Mouse (Mus musculus) neural tube, embryonic 11.5 days (tissue): Measurements from ENCODE around the gene Fadd. TPM values are rescaled to one million over a fixed set of nuclear protein-coding genes. Genes with fewer than 3 reads are reported as not detected.

ENCODE experiments used
- ATAC-seq: fragments of 200-750 bp; cut with Nextera tagmentation; 2 replicates; pipeline ENCODE4 v1.8.0; 2017; ENCODE audit warnings: moderate number of reproducible peaks, mild to moderate bottlenecking, moderate TSS enrichment, moderate library complexity; ENCODE audit not compliant: insufficient read depth, low FRiP score, low TSS enrichment
- DNase-seq: peaks from one replicate; pipeline ENCODE4 v3.0.0-alpha.2; 2015; ENCODE audit warnings: low spot score
- H3K27ac ChIP-seq: fragments of 300-500 bp; sonication (generic); 2 replicates; pipeline ENCODE4 v1.5.1; 2014; ENCODE audit warnings: low read depth, mild to moderate bottlenecking, low read length
- H3K27me3 ChIP-seq: fragments of 300-500 bp; sonication (generic); 2 replicates; pipeline ENCODE4 v1.6.1; 2014; ENCODE audit warnings: mild to moderate bottlenecking, low read length, mixed read lengths; ENCODE audit not compliant: control insufficient read depth, insufficient read depth
- H3K36me3 ChIP-seq: fragments of 300-500 bp; sonication (generic); 2 replicates; pipeline ENCODE4 v1.6.1; 2014; ENCODE audit warnings: mild to moderate bottlenecking, low read length, moderate library complexity, mixed read lengths; ENCODE audit not compliant: control insufficient read depth, insufficient read depth
- H3K4me1 ChIP-seq: fragments of 300-500 bp; sonication (generic); 2 replicates; pipeline ENCODE4 v1.6.1; 2014; ENCODE audit warnings: low read length, mixed read lengths; ENCODE audit not compliant: control insufficient read depth, insufficient read depth
- H3K4me2 ChIP-seq: fragments of 300-500 bp; sonication (generic); 2 replicates; pipeline ENCODE4 v1.6.1; 2014; ENCODE audit warnings: low read depth, mild to moderate bottlenecking, moderate library complexity
- H3K4me3 ChIP-seq: fragments of 300-500 bp; sonication (generic); 2 replicates; pipeline ENCODE4 v1.5.1; 2014; ENCODE audit warnings: low read depth, low read length
- H3K9ac ChIP-seq: fragments of 300-500 bp; sonication (generic); 2 replicates; pipeline ENCODE4 v1.6.1; 2014; ENCODE audit warnings: mild to moderate bottlenecking, low read length
- H3K9me3 ChIP-seq: fragments of 300-500 bp; sonication (generic); 2 replicates; pipeline ENCODE4 v1.6.1; 2016; ENCODE audit warnings: low read length; ENCODE audit not compliant: control insufficient read depth
- WGBS: fragments of 180-500 bp; shearing (Covaris S2); extraction: QIAGEN DNeasy Blood & Tissue Kit; methylation state at CpG from one replicate; pipeline ENCODE4 v1.1.7; 2014; 5-methylcytosine and 5-hydroxymethylcytosine counted together
- polyA plus RNA-seq: library from polyadenylated mRNA; unstranded; fragments of >200 nt; fragmentation: Nextera tagmentation; extraction: Ambion mirVana; gene quantifications from 2 replicates; pipeline ENCODE4 v1.2.1, GENCODE M21; 2014

Fadd gene
- polyA plus RNA-seq, 1 experiment from 2014 or later = 9.4 TPM

- H3K36me3 ChIP-seq = no peaks in the 10 kb centered on the region
- DNase-seq = no peak
- H3K9ac ChIP-seq = no peak overlapping the region
- no peak overlapping the region for H3K4me3 ChIP-seq
- no peaks in the 10 kb centered on the region for H3K27me3 ChIP-seq
- no peaks in the 10 kb centered on the region for H3K4me1 ChIP-seq
- no peak overlapping the region for H3K27ac ChIP-seq
- no peak for ATAC-seq
- no peak overlapping the region for H3K4me2 ChIP-seq
- WGBS = 72% methylated on average over 4 of the region's 4 CpGs
- H3K9me3 ChIP-seq = no peaks in the 10 kb centered on the region
Measured at GRCm38 (mm10) chr7:144612829-144613228, 30.6 kb upstream of the Fadd start.

- Histone ChIP-seq H3K9ac (no peak overlapping the region), H3K4me2 (no peak overlapping the region), H3K4me3 (no peak overlapping the region), H3K27me3 (no peaks in the 10 kb centered on the region), H3K4me1 (no peaks in the 10 kb centered on the region), H3K36me3 (no peaks in the 10 kb centered on the region), H3K9me3 (no peaks in the 10 kb centered on the region), H3K27ac (no peak overlapping the region)
- no peak for DNase-seq
- 79% methylated on average over 4 of the region's 4 CpGs for WGBS
- ATAC-seq = no peak
Measured at GRCm38 (mm10) chr7:144612351-144612750, 30.1 kb upstream of the Fadd start.

GRCm38 (mm10) chr7:144611595-144611994 is 29.3 kb upstream of the Fadd start:
- H3K4me3 ChIP-seq = no peak overlapping the region
- H3K4me1 ChIP-seq = no peaks in the 10 kb centered on the region
- no peak for ATAC-seq
- WGBS = 94% methylated on average over 16 of the region's 16 CpGs
- no peak overlapping the region for H3K9ac ChIP-seq
- no peaks in the 10 kb centered on the region for H3K36me3 ChIP-seq
- no peak for DNase-seq
- H3K4me2 ChIP-seq = no peak overlapping the region
- H3K27me3 ChIP-seq = no peaks in the 10 kb centered on the region
- no peak overlapping the region for H3K27ac ChIP-seq
- no peaks in the 10 kb centered on the region for H3K9me3 ChIP-seq

GRCm38 (mm10) chr7:144609568-144609967 is 27.3 kb upstream of the Fadd start:
- ATAC-seq (no peak), DNase-seq (no peak)
- no peaks in the 10 kb centered on the region for H3K27me3 ChIP-seq
- no peak overlapping the region for H3K4me2 ChIP-seq
- H3K36me3 ChIP-seq = no peaks in the 10 kb centered on the region
- 88% methylated on average over 7 of the region's 7 CpGs for WGBS
- H3K9ac ChIP-seq = no peak overlapping the region
- H3K4me1 ChIP-seq = no peaks in the 10 kb centered on the region
- H3K9me3 ChIP-seq = no peaks in the 10 kb centered on the region
- H3K4me3 ChIP-seq = no peak overlapping the region
- H3K27ac ChIP-seq = no peak overlapping the region

- Histone ChIP-seq H3K9ac (no peak overlapping the region), H3K4me3 (no peak overlapping the region), H3K36me3 (no peaks in the 10 kb centered on the region), H3K27me3 (no peaks in the 10 kb centered on the region), H3K9me3 (no peaks in the 10 kb centered on the region), H3K27ac (no peak overlapping the region), H3K4me2 (no peak overlapping the region), H3K4me1 (no peaks in the 10 kb centered on the region)
- DNase-seq (no peak), ATAC-seq (no peak)
- 90% methylated on average over 15 of the region's 15 CpGs for WGBS
Measured at GRCm38 (mm10) chr7:144607862-144608261, 25.6 kb upstream of the Fadd start.

GRCm38 (mm10) chr7:144604735-144605134 is 22.5 kb upstream of the Fadd start:
- Histone ChIP-seq H3K27me3 (no peaks in the 10 kb centered on the region), H3K4me3 (no peak overlapping the region), H3K4me2 (no peak overlapping the region), H3K4me1 (no peaks in the 10 kb centered on the region; the same call in 1 of the 2 replicates), H3K36me3 (no peaks in the 10 kb centered on the region), H3K9ac (no peak overlapping the region), H3K27ac (no peak overlapping the region), H3K9me3 (no peaks in the 10 kb centered on the region)
- DNase-seq (no peak), ATAC-seq (no peak)
- WGBS = 76% methylated on average over 4 of the region's 4 CpGs

GRCm38 (mm10) chr7:144604291-144604690 is 22.0 kb upstream of the Fadd start:
- WGBS = 98% methylated on average over 2 of the region's 2 CpGs
- Histone ChIP-seq H3K27ac (no peak overlapping the region), H3K4me3 (no peak overlapping the region), H3K4me2 (no peak overlapping the region), H3K4me1 (no peaks in the 10 kb centered on the region; the same call in 1 of the 2 replicates), H3K9me3 (no peaks in the 10 kb centered on the region), H3K27me3 (no peaks in the 10 kb centered on the region), H3K36me3 (no peaks in the 10 kb centered on the region), H3K9ac (no peak overlapping the region)
- no peak for DNase-seq
- no peak for ATAC-seq

- Histone ChIP-seq H3K27me3 (no peaks in the 10 kb centered on the region), H3K27ac (no peak overlapping the region), H3K9ac (no peak overlapping the region; the same call in 1 of the 2 replicates), H3K4me3 (no peak overlapping the region), H3K9me3 (no peaks in the 10 kb centered on the region), H3K4me2 (no peak overlapping the region), H3K4me1 (no peaks in the 10 kb centered on the region; the same call in 1 of the 2 replicates), H3K36me3 (no peaks in the 10 kb centered on the region)
- ATAC-seq = no peak
- 30% methylated on average over 6 of the region's 6 CpGs for WGBS
- no peak for DNase-seq
Measured at GRCm38 (mm10) chr7:144600333-144600900, 18.2 kb upstream of the Fadd start.

GRCm38 (mm10) chr7:144589508-144589907 is 7.2 kb upstream of the Fadd start:
- H3K4me2 ChIP-seq = no peak overlapping the region
- no peaks in the 10 kb centered on the region for H3K4me1 ChIP-seq
- no peaks in the 10 kb centered on the region for H3K27me3 ChIP-seq
- no peak overlapping the region for H3K4me3 ChIP-seq
- H3K9me3 ChIP-seq = no peaks in the 10 kb centered on the region
- no peaks in the 10 kb centered on the region for H3K36me3 ChIP-seq
- no peak overlapping the region for H3K9ac ChIP-seq
- H3K27ac ChIP-seq = no peak overlapping the region
- WGBS = 90% methylated on average over 3 of the region's 3 CpGs
- ATAC-seq (no peak), DNase-seq (no peak)
